Mouse (Mus musculus) ES-E14 (cell line): Measurements from ENCODE around the gene Birc6. TPM values are rescaled to one million over a fixed set of nuclear protein-coding genes. Genes with fewer than 3 reads are reported as not detected.

Experiments
- DNase-seq: peaks from one replicate; pipeline ENCODE4 v3.0.0-alpha.2; 2013; ENCODE audit warnings: low read depth, low spot score
- H3K27ac ChIP-seq: 2 replicates; pipeline ENCODE4 v1.5.1; 2012; ENCODE audit warnings: low read depth, mild to moderate bottlenecking, low read length, moderate library complexity, mixed read lengths; ENCODE audit not compliant: poor library complexity, insufficient read depth, severe bottlenecking
- H3K36me3 ChIP-seq: 2 replicates; pipeline ENCODE4 v1.6.1; 2012; ENCODE audit warnings: mild to moderate bottlenecking, low read length, moderate library complexity, mixed read lengths; ENCODE audit not compliant: control insufficient read depth, poor library complexity, insufficient read depth, severe bottlenecking
- H3K4me1 ChIP-seq, 2 experiments: fragments of 150-350 bp in 1 of 2; sonication (generic) in 1 of 2; 2 replicates each; pipeline ENCODE4 v1.6.1; 2012; ENCODE audit warnings: low read length in 2 of 2, mild to moderate bottlenecking in 1 of 2, mixed read lengths in 1 of 2; ENCODE audit not compliant: control insufficient read depth in 2 of 2, insufficient read depth in 2 of 2, poor library complexity in 1 of 2
- H3K4me3 ChIP-seq, 2 experiments: fragments of 150-350 bp in 1 of 2; sonication (generic) in 1 of 2; 2 replicates each; pipeline ENCODE4 v1.5.1; 2012; ENCODE audit warnings: low read length in 2 of 2, low read depth in 1 of 2, mild to moderate bottlenecking in 1 of 2, mixed read lengths in 1 of 2; ENCODE audit not compliant: insufficient read depth in 1 of 2, poor library complexity in 1 of 2, severe bottlenecking in 1 of 2
- H3K9ac ChIP-seq: 2 replicates; pipeline ENCODE4 v1.6.1; 2012; ENCODE audit warnings: low read depth, mild to moderate bottlenecking, low read length, mixed read lengths; ENCODE audit not compliant: poor library complexity, insufficient read depth, severe bottlenecking
- H3K9me3 ChIP-seq: fragments of 150-350 bp; sonication (generic); 2 replicates; pipeline ENCODE4 v1.6.1; 2012; ENCODE audit warnings: low read depth, mild to moderate bottlenecking, low read length; ENCODE audit not compliant: control insufficient read depth, insufficient read depth
- CHD2 ChIP-seq: IDR thresholded peaks from 2 replicates; pipeline ENCODE4 v1.6.1; 2014; ENCODE audit warnings: mild to moderate bottlenecking, low read depth, low read length, inconsistent platforms
- HCFC1 ChIP-seq: IDR thresholded peaks from 2 replicates; pipeline ENCODE4 v1.6.1; 2012; ENCODE audit warnings: low read length, inconsistent platforms, borderline replicate concordance; ENCODE audit not compliant: insufficient read depth
- MAFK ChIP-seq: IDR thresholded peaks from 2 replicates; pipeline ENCODE4 v1.6.1; 2014; ENCODE audit warnings: mild to moderate bottlenecking, low read depth, low read length, inconsistent platforms; ENCODE audit not compliant: insufficient read depth
- ZC3H11A ChIP-seq: IDR thresholded peaks from 2 replicates; pipeline ENCODE4 v1.6.1; 2012; ENCODE audit warnings: low read depth, mild to moderate bottlenecking, inconsistent platforms, low read length, borderline replicate concordance
- ZNF384 ChIP-seq: IDR thresholded peaks from 2 replicates; pipeline ENCODE4 v1.6.1; 2012; ENCODE audit warnings: low read depth, low read length, inconsistent platforms
- in situ Hi-C, 2 experiments: fragments of 600-800 bp; cut with MboI; formaldehyde crosslinking; loops; one replicate each; pipeline ENCODE4 v1.15.1; 2025; ENCODE audit warnings: low sequenced_read_pairs in 2 of 2, inconsistent platforms in 1 of 2; ENCODE audit not compliant: unreplicated experiment in 2 of 2
- total RNA-seq: library from RNA; depleted of rRNA; stranded (reverse); fragments of 300-350 nt; gene quantifications from 2 replicates; pipeline ENCODE4 v1.2.3, GENCODE M21; 2012

Birc6 gene
- total RNA-seq, 1 experiment: 122 TPM

DNA sequence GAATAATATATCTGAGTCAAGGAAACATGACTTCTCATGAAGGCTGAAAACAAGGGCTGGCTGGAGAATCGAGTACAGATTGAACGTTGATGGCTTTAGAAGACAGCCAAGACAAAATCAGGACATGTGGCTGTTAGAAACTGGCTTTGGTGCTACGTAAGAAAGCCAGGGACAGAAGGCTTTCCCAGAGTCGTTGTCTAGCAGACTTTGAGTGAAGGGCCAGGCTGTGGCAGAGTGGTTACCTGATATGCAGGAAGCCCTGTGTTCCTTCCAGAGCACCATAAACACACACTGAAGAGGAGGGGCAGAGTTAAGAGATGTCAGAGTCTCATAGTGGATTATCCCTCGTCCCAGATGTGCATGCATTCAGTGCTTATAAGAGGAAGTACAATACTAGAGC, 49.1 kb downstream of the Birc6 start:
- no peak for TF ChIP-seq CHD2
- H3K9ac ChIP-seq: no peak overlapping the region
- peaks cover 4% of the 10 kb centered on the region; the same call in 1 of the 2 replicates for H3K36me3 ChIP-seq
- H3K27ac ChIP-seq: no peak overlapping the region
- no peaks in the 10 kb centered on the region for H3K9me3 ChIP-seq
- H3K4me3 ChIP-seq: no peak overlapping the region
- no peaks in the 10 kb centered on the region for H3K4me1 ChIP-seq
- DNase-seq: no peak
- in situ Hi-C loops: no loop called here

DNA sequence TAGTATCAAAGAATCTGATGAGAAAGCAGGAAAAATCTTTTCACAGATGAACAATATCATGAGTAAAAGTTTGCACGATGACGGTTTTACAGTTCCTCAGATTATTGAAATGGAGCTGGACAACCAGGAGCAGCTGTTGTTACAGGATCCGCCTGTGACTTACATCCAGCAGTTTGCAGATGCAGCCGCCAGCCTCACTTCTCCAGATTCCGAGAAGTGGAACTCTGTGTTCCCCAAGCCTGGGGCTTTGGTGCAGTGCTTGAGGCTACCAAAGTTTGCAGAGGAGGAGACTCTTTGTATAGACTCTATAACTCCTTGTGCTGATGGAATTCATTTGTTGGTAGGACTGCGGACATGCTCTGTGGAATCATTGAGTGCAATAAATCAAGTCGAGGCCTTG, 51.5 kb downstream of the Birc6 start:
- Histone ChIP-seq H3K9ac (no peak overlapping the region), H3K36me3 (peaks cover 4% of the 10 kb centered on the region; the same call in 1 of the 2 replicates), H3K27ac (no peak overlapping the region), H3K4me1 (no peaks in the 10 kb centered on the region), H3K9me3 (no peaks in the 10 kb centered on the region), H3K4me3 (no peak overlapping the region)
- in situ Hi-C loops: no loop called here
- DNase-seq: no peak
- TF ChIP-seq CHD2 (no peak), ZNF384 (no peak), HCFC1 (no peak), MAFK (no peak), ZC3H11A (no peak)

GRCm38 (mm10) chr17:74580738-74581137, 52.6 kb downstream of the Birc6 start:
- Histone ChIP-seq H3K4me3 (no peak overlapping the region), H3K27ac (no peak overlapping the region), H3K36me3 (peaks cover 4% of the 10 kb centered on the region; the same call in 1 of the 2 replicates), H3K9me3 (no peaks in the 10 kb centered on the region), H3K4me1 (no peaks in the 10 kb centered on the region), H3K9ac (no peak overlapping the region)
- no peak for DNase-seq
- no peak for TF ChIP-seq ZC3H11A
- TF ChIP-seq HCFC1: no peak
- TF ChIP-seq CHD2: no peak
- no peak for TF ChIP-seq MAFK
- TF ChIP-seq ZNF384: no peak
- in situ Hi-C loops: no loop called here

DNA sequence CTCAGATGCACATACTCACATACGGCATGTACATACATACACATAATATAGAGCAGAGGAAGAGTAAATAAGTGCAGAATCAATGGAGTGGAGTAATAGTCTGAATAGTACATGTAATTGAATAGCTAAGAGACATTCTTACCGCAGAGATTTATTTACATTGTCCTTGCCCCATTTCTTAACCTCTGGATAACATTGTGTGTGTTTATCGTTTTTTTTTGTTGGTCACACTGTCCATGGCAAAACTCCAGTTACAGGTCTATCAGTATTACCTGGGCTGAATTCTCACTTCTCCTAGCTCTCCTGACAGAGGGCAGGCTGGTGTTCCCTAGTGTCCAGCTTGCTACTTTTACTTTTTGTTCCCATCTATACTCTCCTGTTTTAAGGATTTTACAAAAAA, 58.7 kb downstream of the Birc6 start:
- Histone ChIP-seq H3K27ac (no peak overlapping the region), H3K9me3 (no peaks in the 10 kb centered on the region), H3K4me3 (no peak overlapping the region), H3K4me1 (no peaks in the 10 kb centered on the region), H3K36me3 (peaks cover 2% of the 10 kb centered on the region; the same call in 1 of the 2 replicates), H3K9ac (no peak overlapping the region)
- TF ChIP-seq CHD2 (no peak), HCFC1 (no peak), ZC3H11A (no peak), MAFK (no peak), ZNF384 (no peak)
- DNase-seq: no peak
- in situ Hi-C loops: no loop called here

DNA sequence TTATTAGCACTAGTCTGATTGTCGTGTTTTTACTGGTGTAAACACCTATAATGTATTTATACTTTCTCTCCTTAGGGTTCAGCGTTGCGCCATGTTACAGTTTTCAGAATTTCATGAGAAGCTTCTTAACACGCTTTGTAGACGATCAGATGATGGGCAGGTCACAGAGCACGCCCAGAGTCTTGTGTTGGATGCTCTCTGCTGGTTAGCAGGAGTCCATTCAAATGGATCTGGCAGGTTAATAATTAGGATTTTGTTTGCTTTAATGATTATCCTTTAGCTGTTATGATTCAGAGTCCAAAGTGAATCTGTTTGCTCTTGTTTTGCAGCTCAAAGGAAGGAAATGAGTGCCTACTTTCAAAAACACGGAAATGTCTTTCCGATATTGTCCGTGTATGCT, 70.8 kb downstream of the Birc6 start:
- no peak overlapping the region for H3K27ac ChIP-seq
- no peaks in the 10 kb centered on the region for H3K4me1 ChIP-seq
- H3K36me3 ChIP-seq: peaks cover 7% of the 10 kb centered on the region
- H3K4me3 ChIP-seq: no peak overlapping the region
- H3K9me3 ChIP-seq: no peaks in the 10 kb centered on the region
- H3K9ac ChIP-seq: no peak overlapping the region
- TF ChIP-seq CHD2: no peak
- TF ChIP-seq ZNF384: no peak
- no peak for TF ChIP-seq HCFC1
- TF ChIP-seq ZC3H11A: no peak
- no peak for DNase-seq
- in situ Hi-C loops: no loop called here
